Mouse (Mus musculus): ENCODE data around the gene Unc5c. TPM values are rescaled to one million over a fixed set of nuclear protein-coding genes. Genes with fewer than 3 reads are reported as not detected.

Unc5c gene
- 9.4 and 9.6 TPM in 2 replicates for polyA plus RNA-seq (2012; rRNA removed)

DNA sequence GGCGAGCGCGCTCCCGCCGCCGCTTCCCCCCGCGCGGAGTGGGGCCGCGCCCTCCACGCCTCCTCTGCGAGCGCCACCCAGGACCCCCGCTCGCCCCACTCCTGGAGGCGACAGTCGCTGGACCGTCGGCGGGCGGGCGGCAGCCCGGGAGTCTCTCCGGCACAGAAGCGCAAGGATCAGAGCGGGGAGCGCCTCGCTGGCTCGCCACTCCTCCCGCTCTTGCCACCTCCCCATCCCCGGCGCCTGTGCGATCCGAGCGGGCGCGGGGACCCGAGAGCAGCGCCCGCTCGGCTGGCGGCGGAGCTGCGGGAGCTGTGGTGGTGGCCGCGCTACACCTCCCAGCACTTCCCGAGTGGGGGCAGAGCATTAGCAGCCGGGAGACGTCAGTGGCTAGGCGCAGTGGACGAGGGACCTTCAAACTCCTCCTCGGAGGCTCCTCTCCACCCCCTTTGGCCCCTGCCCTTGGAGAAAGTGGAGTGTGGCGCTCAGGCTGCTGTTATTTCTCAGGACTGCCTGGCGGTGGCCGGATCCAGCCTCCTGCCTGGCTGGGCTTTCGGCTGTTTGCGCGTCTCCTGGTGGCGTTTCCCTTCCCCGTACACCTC lies at the start of gene Unc5c:
TSS of gene Unc5c (plus strand) at position 113 of the 602 bp plus-strand sequence.
- peak within 1 kb of the TSS; percentile 86 for H3K4me3 ChIP-seq (ENCODE audit: insufficient read depth, low read length)
- H3K27ac ChIP-seq (ENCODE audit: insufficient read depth, low read length): peak within 1 kb of the TSS; percentile 99
- no peak for TF ChIP-seq CTCF (IDR thresholded peaks at IDR 0.05; ENCODE audit: extremely low read depth, insufficient read depth, low read length)
- TF ChIP-seq POLR2A (IDR thresholded peaks at IDR 0.05; ENCODE audit: extremely low read depth, insufficient read depth, low read length): peak; percentile 53
- H3K4me1 ChIP-seq (ENCODE audit: control insufficient read depth, insufficient read depth, low read length): peaks cover 4% of the 10 kb centered on the region; the same call in 1 of the 2 replicates

DNA sequence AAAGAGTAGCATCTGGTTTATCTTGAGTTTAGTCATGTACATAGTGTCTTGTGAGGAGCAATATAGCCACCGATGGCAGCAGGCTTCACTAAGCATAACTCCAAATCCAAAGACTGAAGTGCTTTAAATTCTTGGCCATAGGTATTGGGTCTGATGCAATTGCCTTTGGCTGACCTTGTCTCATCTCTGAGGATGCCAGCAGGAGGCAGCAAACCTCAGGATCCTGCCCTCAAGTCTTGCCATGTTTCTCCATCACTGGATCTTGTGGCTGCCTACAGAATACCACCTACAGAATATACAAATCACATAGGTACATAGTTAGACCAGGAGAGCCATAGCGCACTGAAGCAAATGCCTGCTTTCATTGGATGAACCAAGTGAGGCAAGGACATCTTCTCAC lies 7.5 kb upstream of the Unc5c start:
- Histone ChIP-seq H3K4me1 (ENCODE audit: control insufficient read depth, insufficient read depth, low read length) (no peaks in the 10 kb centered on the region; the same call in 1 of the 2 replicates), H3K4me3 (ENCODE audit: insufficient read depth, low read length) (no peak overlapping the region), H3K27ac (ENCODE audit: insufficient read depth, low read length) (no peak overlapping the region)
- TF ChIP-seq POLR2A (IDR thresholded peaks at IDR 0.05; ENCODE audit: extremely low read depth, insufficient read depth, low read length): no peak
- peak; percentile 42 for TF ChIP-seq CTCF (IDR thresholded peaks at IDR 0.05; ENCODE audit: extremely low read depth, insufficient read depth, low read length)

DNA sequence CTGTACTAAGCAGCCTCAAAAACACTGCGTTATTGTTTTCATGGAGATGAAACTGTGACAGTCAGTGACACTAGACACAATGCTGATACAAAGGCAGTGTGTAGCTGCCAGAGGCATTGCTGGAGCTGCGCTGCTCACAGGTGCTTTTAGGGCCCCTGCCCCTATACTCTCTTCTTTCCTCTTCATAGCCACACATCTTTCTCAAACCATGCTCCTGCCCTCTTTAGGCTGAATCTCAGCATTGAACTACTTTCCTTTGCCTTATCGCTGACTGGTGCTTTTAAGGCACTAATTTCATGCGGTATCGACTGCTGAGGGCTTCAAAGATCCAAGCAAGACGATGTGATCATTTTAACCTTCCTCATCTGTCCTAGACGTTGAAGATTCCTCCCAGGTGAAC lies 2.5 kb upstream of the Unc5c start:
- TF ChIP-seq CTCF (IDR thresholded peaks at IDR 0.05; ENCODE audit: extremely low read depth, insufficient read depth, low read length) (peak; percentile 20; the same call in 1 of the 2 replicates), POLR2A (IDR thresholded peaks at IDR 0.05; ENCODE audit: extremely low read depth, insufficient read depth, low read length) (peak; percentile 43; the same call in 1 of the 2 replicates)
- Histone ChIP-seq H3K4me1 (ENCODE audit: control insufficient read depth, insufficient read depth, low read length) (peaks cover 1% of the 10 kb centered on the region; the same call in 1 of the 2 replicates), H3K27ac (ENCODE audit: insufficient read depth, low read length) (peak overlapping the region; percentile 70), H3K4me3 (ENCODE audit: insufficient read depth, low read length) (no peak overlapping the region)

DNA sequence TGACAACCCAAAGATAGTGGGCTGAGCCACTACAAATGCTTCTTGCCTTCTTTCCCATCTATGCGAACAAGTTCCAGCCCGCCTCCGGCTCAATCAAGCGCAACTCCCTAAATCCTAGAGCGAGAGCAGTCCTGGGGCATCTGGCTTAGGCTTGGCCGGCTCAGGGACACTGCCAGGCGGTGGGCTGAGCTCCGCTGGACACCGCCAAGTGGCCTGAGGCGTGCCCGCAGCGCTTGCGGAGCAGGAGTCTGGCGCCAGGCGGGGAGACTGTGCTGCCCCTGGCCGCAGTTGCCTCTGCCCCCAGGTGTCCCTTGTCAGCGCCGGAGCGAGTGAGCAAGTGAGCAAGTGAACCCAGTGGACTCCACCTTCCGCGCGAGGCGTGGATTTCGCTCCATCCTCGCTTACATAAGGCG lies 319 bp upstream of the Unc5c start:
- H3K4me3 ChIP-seq (ENCODE audit: insufficient read depth, low read length): peak overlapping the region; percentile 86
- peak overlapping the region; percentile 99 for H3K27ac ChIP-seq (ENCODE audit: insufficient read depth, low read length)
- no peak for TF ChIP-seq CTCF (IDR thresholded peaks at IDR 0.05; ENCODE audit: extremely low read depth, insufficient read depth, low read length)
- peak; percentile 32 for TF ChIP-seq POLR2A (IDR thresholded peaks at IDR 0.05; ENCODE audit: extremely low read depth, insufficient read depth, low read length)
- peaks cover 4% of the 10 kb centered on the region; the same call in 1 of the 2 replicates for H3K4me1 ChIP-seq (ENCODE audit: control insufficient read depth, insufficient read depth, low read length)

DNA sequence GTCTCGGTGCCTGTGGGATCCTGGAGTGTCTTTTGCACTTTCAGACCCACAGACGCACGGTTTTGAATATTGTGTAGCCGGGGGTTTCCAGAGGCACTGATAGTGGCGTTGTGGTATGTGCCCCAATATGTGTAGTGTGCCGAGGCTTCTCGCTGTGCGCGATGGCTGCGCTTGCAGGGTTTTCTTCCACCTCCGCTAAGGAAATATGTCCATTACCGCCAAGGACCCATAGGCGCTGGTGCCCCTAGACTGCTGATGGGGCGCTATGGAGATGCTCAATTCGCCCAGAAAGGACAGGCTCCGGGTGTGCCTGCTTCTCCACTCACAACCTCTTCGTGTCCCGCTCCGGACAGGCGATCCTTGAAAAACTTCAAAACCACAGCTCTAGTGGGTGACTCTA lies 1.0 kb downstream of the Unc5c start:
- 0 out of 2 replicates have a peak, but pooled peaks have one; percentile 11 for TF ChIP-seq POLR2A (IDR thresholded peaks at IDR 0.05; ENCODE audit: extremely low read depth, insufficient read depth, low read length)
- no peak for TF ChIP-seq CTCF (IDR thresholded peaks at IDR 0.05; ENCODE audit: extremely low read depth, insufficient read depth, low read length)
- Histone ChIP-seq H3K4me3 (ENCODE audit: insufficient read depth, low read length) (peak overlapping the region; percentile 86), H3K27ac (ENCODE audit: insufficient read depth, low read length) (no peak overlapping the region; the same call in 1 of the 2 replicates), H3K4me1 (ENCODE audit: control insufficient read depth, insufficient read depth, low read length) (peaks cover 4% of the 10 kb centered on the region; the same call in 1 of the 2 replicates)

DNA sequence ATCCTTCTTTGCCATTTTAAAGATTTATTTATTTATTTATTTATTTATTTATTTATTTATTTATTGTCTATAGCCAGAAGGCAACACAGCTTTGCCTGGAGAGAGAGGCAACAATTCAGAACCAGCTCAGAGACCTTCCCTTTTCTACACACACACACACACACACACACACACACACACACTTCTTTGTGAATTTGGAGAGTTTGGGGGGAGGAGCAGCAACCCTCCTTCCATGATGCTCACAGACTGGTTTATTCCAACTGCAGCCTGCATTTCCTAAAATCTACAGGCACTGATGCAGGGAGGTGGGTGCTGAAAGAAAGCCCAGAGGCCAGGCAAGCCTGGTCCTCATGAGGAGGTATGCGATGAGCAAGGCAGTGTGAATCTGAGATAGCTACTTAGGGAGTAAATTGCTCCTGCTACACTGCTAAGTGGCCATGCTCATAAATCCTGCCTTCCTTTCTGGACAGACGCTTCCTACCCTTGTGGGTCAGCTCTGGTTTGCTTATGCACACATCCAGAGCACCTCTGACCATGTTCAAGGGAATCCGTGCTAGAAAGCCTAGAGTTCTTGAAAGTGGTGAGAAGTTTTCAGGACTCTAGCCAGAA lies 1.8 kb downstream of the Unc5c start:
- peak overlapping the region; percentile 86 for H3K4me3 ChIP-seq (ENCODE audit: insufficient read depth, low read length)
- TF ChIP-seq POLR2A (IDR thresholded peaks at IDR 0.05; ENCODE audit: extremely low read depth, insufficient read depth, low read length) (no peak), CTCF (IDR thresholded peaks at IDR 0.05; ENCODE audit: extremely low read depth, insufficient read depth, low read length) (no peak)
- H3K27ac ChIP-seq (ENCODE audit: insufficient read depth, low read length): no peak overlapping the region
- H3K4me1 ChIP-seq (ENCODE audit: control insufficient read depth, insufficient read depth, low read length): peaks cover 4% of the 10 kb centered on the region; the same call in 1 of the 2 replicates

DNA sequence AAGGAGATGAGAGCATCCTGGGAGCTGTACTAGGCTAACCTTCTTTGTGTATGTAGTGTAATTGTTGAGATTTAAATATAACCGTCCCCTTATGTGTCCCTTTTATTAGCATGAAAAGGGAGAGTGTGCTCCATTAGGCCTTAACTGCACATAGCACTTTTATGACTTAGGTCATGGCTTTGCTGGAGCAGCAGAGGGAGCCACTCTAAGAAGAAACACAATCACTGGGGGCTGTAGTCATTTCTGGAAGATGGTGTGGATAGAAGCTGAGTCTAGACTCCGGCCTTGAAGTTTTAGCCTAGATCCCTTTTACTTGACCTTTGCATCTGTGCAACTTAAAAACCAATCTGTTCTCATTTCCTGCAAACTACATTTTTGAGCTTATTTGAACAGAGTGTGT lies 4.3 kb downstream of the Unc5c start:
- TF ChIP-seq POLR2A (IDR thresholded peaks at IDR 0.05; ENCODE audit: extremely low read depth, insufficient read depth, low read length) (no peak), CTCF (IDR thresholded peaks at IDR 0.05; ENCODE audit: extremely low read depth, insufficient read depth, low read length) (peak; percentile 56)
- Histone ChIP-seq H3K4me3 (ENCODE audit: insufficient read depth, low read length) (no peak overlapping the region), H3K4me1 (ENCODE audit: control insufficient read depth, insufficient read depth, low read length) (peaks cover 2% of the 10 kb centered on the region; the same call in 1 of the 2 replicates), H3K27ac (ENCODE audit: insufficient read depth, low read length) (no peak overlapping the region)

DNA sequence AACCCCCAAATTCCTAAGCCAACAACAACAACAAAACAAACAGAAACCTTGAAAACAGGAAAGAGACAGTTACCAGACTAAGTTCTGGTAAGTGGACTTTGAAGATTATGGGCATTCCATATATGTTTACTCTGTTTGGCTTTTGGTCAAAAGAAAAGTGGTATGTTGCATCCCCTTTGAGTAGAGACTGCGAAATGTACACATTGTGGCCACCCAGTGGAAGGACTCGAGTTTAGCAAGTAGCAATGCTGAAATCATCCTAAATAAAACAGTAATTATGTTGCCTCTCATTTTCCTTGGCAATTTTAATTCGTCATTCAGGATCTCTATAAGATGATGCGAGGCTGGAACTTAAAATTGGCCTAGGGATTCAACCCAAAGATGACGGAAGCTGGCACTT lies 8.2 kb downstream of the Unc5c start:
- TF ChIP-seq POLR2A (IDR thresholded peaks at IDR 0.05; ENCODE audit: extremely low read depth, insufficient read depth, low read length): no peak
- no peak for TF ChIP-seq CTCF (IDR thresholded peaks at IDR 0.05; ENCODE audit: extremely low read depth, insufficient read depth, low read length)
- H3K4me3 ChIP-seq (ENCODE audit: insufficient read depth, low read length): no peak overlapping the region
- no peak overlapping the region for H3K27ac ChIP-seq (ENCODE audit: insufficient read depth, low read length)
- no peaks in the 10 kb centered on the region for H3K4me1 ChIP-seq (ENCODE audit: control insufficient read depth, insufficient read depth, low read length)

DNA sequence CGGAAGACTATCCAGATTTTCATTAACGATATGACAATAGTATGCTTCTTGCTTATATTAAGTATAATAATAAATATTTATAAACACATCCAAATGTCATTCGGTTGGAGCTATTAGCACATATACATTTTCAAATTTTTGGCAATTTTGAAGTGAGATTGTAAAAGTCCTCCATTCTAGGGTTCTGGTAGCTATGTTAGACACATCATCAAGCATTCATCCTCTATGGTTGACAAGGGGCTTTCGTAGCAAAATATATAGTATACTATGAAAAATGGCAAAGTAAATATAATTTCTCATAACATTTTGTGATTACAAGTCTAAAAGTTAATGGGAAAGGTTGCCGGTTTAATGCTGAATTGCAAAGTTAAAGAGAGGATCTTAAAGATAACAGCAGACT lies 10.4 kb downstream of the Unc5c start:
- no peak for TF ChIP-seq CTCF (IDR thresholded peaks at IDR 0.05; ENCODE audit: extremely low read depth, insufficient read depth, low read length)
- no peak for TF ChIP-seq POLR2A (IDR thresholded peaks at IDR 0.05; ENCODE audit: extremely low read depth, insufficient read depth, low read length)
- H3K27ac ChIP-seq (ENCODE audit: insufficient read depth, low read length): no peak overlapping the region
- no peaks in the 10 kb centered on the region for H3K4me1 ChIP-seq (ENCODE audit: control insufficient read depth, insufficient read depth, low read length)
- no peak overlapping the region for H3K4me3 ChIP-seq (ENCODE audit: insufficient read depth, low read length)

DNA sequence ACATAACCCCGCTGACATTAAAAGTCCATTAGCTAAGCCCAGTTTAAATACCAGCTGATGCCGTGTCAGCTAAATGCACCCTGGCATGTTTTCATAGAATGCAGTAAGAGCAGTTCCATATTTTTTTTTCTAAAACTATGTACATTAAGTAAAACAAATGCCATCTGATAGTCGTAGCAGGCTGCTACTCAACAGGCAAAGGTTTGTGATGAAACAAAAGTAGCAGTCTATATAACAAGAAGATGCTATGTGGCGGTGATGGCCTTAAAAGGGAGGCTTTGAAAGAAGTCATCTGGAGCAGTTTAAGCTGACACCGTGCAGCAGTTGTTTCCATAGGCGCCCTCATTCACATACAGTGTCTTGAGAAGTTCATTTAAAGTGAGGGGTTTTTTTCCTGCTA lies 10.9 kb downstream of the Unc5c start:
- H3K4me3 ChIP-seq (ENCODE audit: insufficient read depth, low read length): no peak overlapping the region
- H3K27ac ChIP-seq (ENCODE audit: insufficient read depth, low read length): no peak overlapping the region
- no peak for TF ChIP-seq POLR2A (IDR thresholded peaks at IDR 0.05; ENCODE audit: extremely low read depth, insufficient read depth, low read length)
- TF ChIP-seq CTCF (IDR thresholded peaks at IDR 0.05; ENCODE audit: extremely low read depth, insufficient read depth, low read length): no peak

More for the DNA sequence above, 10.9 kb downstream of the Unc5c start:
- H3K4me1 ChIP-seq (ENCODE audit: control insufficient read depth, insufficient read depth, low read length): no peaks in the 10 kb centered on the region

Data from cortical plate, adult 2 months (tissue).